In genomic region chr11:88431363-88432269, GRCm38 (mm10) we compare ENCODE assay signal across 14 mouse cellular contexts.
DNase-seq lines count a peak whose midpoint lies in the region; ATAC-seq lines count a peak whose summit lies in the region.
"Had no signal": no experiment of that assay in that cellular context is flagged by ENCODE, and none has a peak within 500 bp of the region (broad histone marks: within the 10 kb centered on the region; RNA-seq: fewer than 3 reads in every experiment).

No protein-coding gene starts in this region.

- H3K27ac ChIP-seq in kidney, embryonic 16.5 days (ENCODE audit: low read length): peak overlapping the region; percentile 15; the same call in 1 of the 2 replicates
- peak overlapping the region; percentile 37; the same call in 1 of the 2 replicates for H3K27ac ChIP-seq in forebrain, embryonic 11.5 days (ENCODE audit: low read depth, low read length)
- H3K27ac ChIP-seq in hindbrain, embryonic 14.5 days: peak overlapping the region; percentile 75
- H3K27ac ChIP-seq in neural tube, embryonic 13.5 days (replicated peaks): peak overlapping the region; percentile 82
- H3K27ac ChIP-seq: heart, adult 2 months; liver, embryonic 15.5 days had no signal

- no peak overlapping the region for H3K4me2 ChIP-seq in kidney, embryonic 16.5 days (replicated peaks; ENCODE audit: low read depth, low read length)
- H3K4me2 ChIP-seq in forebrain, embryonic 11.5 days (ENCODE audit: low read depth, low read length, severe bottlenecking): no peak overlapping the region
- H3K4me2 ChIP-seq in hindbrain, embryonic 14.5 days (replicated peaks): 0 out of 2 replicates have a peak overlapping the region, but pooled peaks have one; percentile 6
- H3K4me2 ChIP-seq in neural tube, embryonic 13.5 days: peak overlapping the region; percentile 17; the same call in 1 of the 2 replicates
- H3K4me2 ChIP-seq: liver, embryonic 15.5 days had no signal

- peaks cover 11% of the 10 kb centered on the region for H3K4me1 ChIP-seq in kidney, embryonic 16.5 days (ENCODE audit: insufficient read depth, low read length)
- H3K4me1 ChIP-seq in forebrain, embryonic 11.5 days (replicated peaks; ENCODE audit: control insufficient read depth, insufficient read depth, low read length): peaks cover 17% of the 10 kb centered on the region
- H3K4me1 ChIP-seq in hindbrain, embryonic 14.5 days (replicated peaks; ENCODE audit: control insufficient read depth, insufficient read depth, low read length): peaks cover 45% of the 10 kb centered on the region
- H3K4me1 ChIP-seq in neural tube, embryonic 13.5 days (replicated peaks): peaks cover 74% of the 10 kb centered on the region
- H3K4me1 ChIP-seq: liver, embryonic 15.5 days had no signal

- no peaks in the 10 kb centered on the region for H3K27me3 ChIP-seq in kidney, embryonic 16.5 days (ENCODE audit: insufficient read depth, low read length)
- no peaks in the 10 kb centered on the region for H3K27me3 ChIP-seq in forebrain, embryonic 11.5 days (ENCODE audit: control insufficient read depth, insufficient read depth, low read length)
- no peaks in the 10 kb centered on the region for H3K27me3 ChIP-seq in hindbrain, embryonic 14.5 days (ENCODE audit: control insufficient read depth, insufficient read depth, low read length)
- no peaks in the 10 kb centered on the region for H3K27me3 ChIP-seq in neural tube, embryonic 13.5 days
- H3K27me3 ChIP-seq: liver, embryonic 15.5 days had no signal

- no peaks in the 10 kb centered on the region for H3K9me3 ChIP-seq in kidney, embryonic 16.5 days (ENCODE audit: low read length)
- H3K9me3 ChIP-seq in forebrain, embryonic 11.5 days (ENCODE audit: control insufficient read depth, low read length): no peaks in the 10 kb centered on the region; the same call in 1 of the 2 replicates
- H3K9me3 ChIP-seq in hindbrain, embryonic 14.5 days (ENCODE audit: control insufficient read depth, low read length): no peaks in the 10 kb centered on the region
- H3K9me3 ChIP-seq in neural tube, embryonic 13.5 days: no peaks in the 10 kb centered on the region
- H3K9me3 ChIP-seq: liver, embryonic 15.5 days had no signal

- H3K9ac ChIP-seq in kidney, embryonic 16.5 days (replicated peaks; ENCODE audit: low read length): no peak overlapping the region
- no peak overlapping the region; the same call in 1 of the 2 replicates for H3K9ac ChIP-seq in forebrain, embryonic 11.5 days (ENCODE audit: low read length)
- H3K9ac ChIP-seq in hindbrain, embryonic 14.5 days: 0 out of 2 replicates have a peak overlapping the region, but pooled peaks have one; percentile 10
- peak overlapping the region; percentile 17 for H3K9ac ChIP-seq in neural tube, embryonic 13.5 days
- H3K9ac ChIP-seq: liver, embryonic 15.5 days had no signal

- no peak for DNase-seq in kidney, adult 8-10 months
- no peak for DNase-seq in forebrain, embryonic 11.5 days (ENCODE audit: low spot score)
- peak; percentile 53 for DNase-seq in hindbrain, embryonic 14.5 days (ENCODE audit: low spot score)
- no peak for DNase-seq in frontal cortex, adult 2 months (ENCODE audit: extremely low spot score in 1 of 2, low spot score in 1 of 2)
- no peak for DNase-seq in spleen, adult 18-20 months
- no peak for DNase-seq in thymus, adult 18-20 months
- DNase-seq: heart, adult 2 months; right cerebral cortex, postnatal 4 days; thymus, postnatal 4 days had no signal

- 54% methylated on average over 22 of the region's 22 CpGs for WGBS in kidney, embryonic 16.5 days
- 66% methylated on average over 22 of the region's 22 CpGs for WGBS in forebrain, embryonic 11.5 days
- 25% methylated on average over 22 of the region's 22 CpGs for WGBS in hindbrain, embryonic 14.5 days
- WGBS in neural tube, embryonic 13.5 days: 37% methylated on average over 22 of the region's 22 CpGs

- 0 out of 2 replicates have a peak, but pooled peaks have one; percentile 27 for ATAC-seq in kidney, embryonic 16.5 days (ENCODE audit: low FRiP score, low TSS enrichment)
- ATAC-seq in forebrain, embryonic 11.5 days (replicated peaks; ENCODE audit: low FRiP score): no peak; the same call in 1 of the 2 replicates
- 0 out of 2 replicates have a peak, but pooled peaks have one; percentile 49 for ATAC-seq in hindbrain, embryonic 14.5 days (ENCODE audit: low FRiP score)
- ATAC-seq in neural tube, embryonic 13.5 days (ENCODE audit: low read depth): peak; percentile 59
- ATAC-seq: inflammation-experienced regulatory T-cells, adult 6 months had no signal

- no peak overlapping the region for H3K4me3 ChIP-seq in kidney, embryonic 16.5 days (ENCODE audit: low read length)
- H3K4me3 ChIP-seq in forebrain, embryonic 11.5 days (ENCODE audit: low read depth, low read length): no peak overlapping the region
- no peak overlapping the region for H3K4me3 ChIP-seq in hindbrain, embryonic 14.5 days (replicated peaks; ENCODE audit: low read length)
- H3K4me3 ChIP-seq in neural tube, embryonic 13.5 days: no peak overlapping the region
- H3K4me3 ChIP-seq: heart, adult 2 months; liver, embryonic 15.5 days; megakaryocyte, embryonic 14.5 days had no signal

- no peaks in the 10 kb centered on the region for H3K36me3 ChIP-seq in kidney, embryonic 16.5 days (ENCODE audit: insufficient read depth, low read length)
- no peaks in the 10 kb centered on the region for H3K36me3 ChIP-seq in forebrain, embryonic 11.5 days (ENCODE audit: control insufficient read depth, insufficient read depth, low read length)
- H3K36me3 ChIP-seq in hindbrain, embryonic 14.5 days (replicated peaks; ENCODE audit: control insufficient read depth, insufficient read depth): no peaks in the 10 kb centered on the region
- no peaks in the 10 kb centered on the region for H3K36me3 ChIP-seq in neural tube, embryonic 13.5 days
- H3K36me3 ChIP-seq: liver, embryonic 15.5 days had no signal

Comparison
In these comparisons a context has a peak if more than half of its experiments do, and no peak if none do; other contexts are left out.
1. H3K27ac ChIP-seq: peak in every context shown above with its lines; median percentile 82 in neural tube, embryonic 13.5 days; 75 in hindbrain, embryonic 14.5 days; 37 in forebrain, embryonic 11.5 days; 15 in kidney, embryonic 16.5 days.
2. H3K4me2 ChIP-seq: peak in hindbrain, embryonic 14.5 days (single experiment) and neural tube, embryonic 13.5 days (single experiment); none in kidney, embryonic 16.5 days (single experiment) and forebrain, embryonic 11.5 days (single experiment).
3. H3K9ac ChIP-seq: peak in hindbrain, embryonic 14.5 days (single experiment) and neural tube, embryonic 13.5 days (single experiment); none in kidney, embryonic 16.5 days (single experiment) and forebrain, embryonic 11.5 days (single experiment).